Mouse (Mus musculus) embryo, embryonic 11 days (tissue): ENCODE results near the gene Dclk3.

Source experiments
- DNase-seq: peaks from one replicate; pipeline ENCODE4 v3.0.0-alpha.2; 2015

Dclk3 gene

GRCm38 (mm10) chr9:111491280-111491679, 52.4 kb downstream of the Dclk3 start:
- no peak for DNase-seq

- DNase-seq: peak; percentile 14
These were observed 54.6 kb downstream of the Dclk3 start for GRCm38 (mm10) chr9:111493490-111493889.

- DNase-seq: peak; percentile 87
These were observed 56.7 kb downstream of the Dclk3 start for GRCm38 (mm10) chr9:111495561-111495960.

GRCm38 (mm10) chr9:111497074-111497811, 58.4 kb downstream of the Dclk3 start:
- DNase-seq: peak; percentile 87

- DNase-seq: no peak
These were observed 61.3 kb downstream of the Dclk3 start for GRCm38 (mm10) chr9:111500211-111500610.

- no peak for DNase-seq
These were observed 67.2 kb downstream of the Dclk3 start for GRCm38 (mm10) chr9:111506075-111506474.

- no peak for DNase-seq
These were observed 75.9 kb downstream of the Dclk3 start for GRCm38 (mm10) chr9:111514586-111515473.

- DNase-seq: no peak
These were observed 76.7 kb downstream of the Dclk3 start for GRCm38 (mm10) chr9:111515536-111515935.

- no peak for DNase-seq
These were observed 83.3 kb downstream of the Dclk3 start for GRCm38 (mm10) chr9:111522226-111522625.

- DNase-seq: no peak
These were observed 84.2 kb downstream of the Dclk3 start for GRCm38 (mm10) chr9:111523111-111523510.

- no peak for DNase-seq
These were observed 85.0 kb downstream of the Dclk3 start for GRCm38 (mm10) chr9:111523871-111524270.

GRCm38 (mm10) chr9:111534744-111535423, 96.0 kb downstream of the Dclk3 start:
- peak; percentile 16 for DNase-seq

GRCm38 (mm10) chr9:111535445-111536064, 96.7 kb downstream of the Dclk3 start:
- peak; percentile 31 for DNase-seq
